Mouse (Mus musculus) heart, postnatal 0 days (tissue): ENCODE results near the gene C530008M17Rik.

Experiments used
- CTCF ChIP-seq: IDR thresholded peaks from 2 replicates; pipeline ENCODE4 v1.5.1; 2016; ENCODE audit warnings: antibody characterized with exemption, control low read depth, low read depth
- EP300 ChIP-seq: IDR thresholded peaks from 2 replicates; pipeline ENCODE4 v1.6.1; 2016; ENCODE audit warnings: antibody characterized with exemption, low read depth

GRCm38 (mm10) chr5:76847106-76847505 lies 190.8 kb downstream of the C530008M17Rik start:
- TF ChIP-seq CTCF (no peak), EP300 (no peak)
